Mouse (Mus musculus): ENCODE measurements around the gene Prmt1. TPM values are rescaled to one million over a fixed set of nuclear protein-coding genes. Genes with fewer than 3 reads are reported as not detected.

Gene Prmt1
- polyA plus RNA-seq, 1 experiment from 2014 or later: 206 TPM

- H3K9ac ChIP-seq (replicated peaks; ENCODE audit: low read depth, low read length): no peak overlapping the region
Observed at GRCm38 (mm10) chr7:45004546-45004945, 18.2 kb upstream of the Prmt1 start.

GRCm38 (mm10) chr7:45002440-45002839 lies 16.1 kb upstream of the Prmt1 start:
- H3K4me1 ChIP-seq (ENCODE audit: control insufficient read depth, insufficient read depth, low read length): peaks cover 10% of the 10 kb centered on the region

More at GRCm38 (mm10) chr7:45004546-45004945, 18.2 kb upstream of the Prmt1 start:
- no peaks in the 10 kb centered on the region for H3K9me3 ChIP-seq (ENCODE audit: control insufficient read depth, low read length)
- H3K27me3 ChIP-seq (ENCODE audit: control insufficient read depth, insufficient read depth, low read length): no peaks in the 10 kb centered on the region
- no peaks in the 10 kb centered on the region for H3K4me1 ChIP-seq (ENCODE audit: control insufficient read depth, insufficient read depth, low read length)
- no peak for ATAC-seq (ENCODE audit: low read depth)
- 72% methylated on average over 3 of the region's 3 CpGs for WGBS
- peaks cover 78% of the 10 kb centered on the region for H3K36me3 ChIP-seq (ENCODE audit: control insufficient read depth, insufficient read depth, low read length)
- no peak overlapping the region for H3K4me2 ChIP-seq (ENCODE audit: low read depth, low read length)
- H3K4me3 ChIP-seq (ENCODE audit: low read depth, low read length): no peak overlapping the region
- no peak overlapping the region for H3K27ac ChIP-seq (ENCODE audit: low read depth, low read length)

DNA sequence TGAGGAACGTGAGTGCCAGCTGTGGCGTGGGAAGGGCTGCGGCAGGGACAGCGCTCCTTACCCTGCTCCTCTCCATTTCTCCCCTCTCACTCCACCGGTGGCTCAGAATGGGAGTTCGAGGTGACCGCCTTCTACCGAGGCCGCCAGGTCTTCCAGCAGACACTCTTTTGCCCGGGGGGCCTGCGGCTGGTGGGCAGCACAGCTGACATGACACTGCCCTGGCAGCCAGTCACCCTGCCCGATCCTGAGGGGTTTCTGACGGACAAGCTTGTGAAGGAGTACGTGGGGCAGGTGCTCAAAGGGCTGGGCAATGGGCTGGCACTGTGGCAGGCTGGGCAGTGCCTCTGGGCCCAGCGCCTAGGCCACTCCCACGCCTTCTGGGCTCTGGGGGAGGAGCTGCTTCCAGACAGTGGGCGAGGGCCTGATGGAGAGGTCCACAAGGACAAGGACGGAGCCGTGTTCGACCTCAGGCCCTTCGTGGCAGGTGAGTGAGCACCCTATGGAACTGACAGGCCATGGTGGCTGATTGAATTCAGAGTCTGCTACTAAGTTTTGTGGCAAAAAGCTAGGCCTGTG lies 14.3 kb upstream of the Prmt1 start:
- H3K4me2 ChIP-seq (ENCODE audit: low read depth, low read length): no peak overlapping the region
- ATAC-seq (ENCODE audit: low read depth): no peak
- H3K9me3 ChIP-seq (ENCODE audit: control insufficient read depth, low read length): no peaks in the 10 kb centered on the region
- no peak overlapping the region for H3K9ac ChIP-seq (replicated peaks; ENCODE audit: low read depth, low read length)
- peaks cover 42% of the 10 kb centered on the region for H3K36me3 ChIP-seq (ENCODE audit: control insufficient read depth, insufficient read depth, low read length)
- 82% methylated on average over 20 of the region's 21 CpGs for WGBS
- no peak overlapping the region for H3K4me3 ChIP-seq (ENCODE audit: low read depth, low read length)
- H3K27me3 ChIP-seq (ENCODE audit: control insufficient read depth, insufficient read depth, low read length): no peaks in the 10 kb centered on the region
- H3K4me1 ChIP-seq (ENCODE audit: control insufficient read depth, insufficient read depth, low read length): peaks cover 10% of the 10 kb centered on the region
- H3K27ac ChIP-seq (ENCODE audit: low read depth, low read length): no peak overlapping the region

More at GRCm38 (mm10) chr7:45002440-45002839, 16.1 kb upstream of the Prmt1 start:
- 87% methylated on average over 7 of the region's 7 CpGs for WGBS
- H3K9ac ChIP-seq (replicated peaks; ENCODE audit: low read depth, low read length): no peak overlapping the region
- no peak for ATAC-seq (ENCODE audit: low read depth)
- H3K27ac ChIP-seq (ENCODE audit: low read depth, low read length): no peak overlapping the region
- no peak overlapping the region for H3K4me2 ChIP-seq (ENCODE audit: low read depth, low read length)
- H3K27me3 ChIP-seq (ENCODE audit: control insufficient read depth, insufficient read depth, low read length): no peaks in the 10 kb centered on the region
- H3K9me3 ChIP-seq (ENCODE audit: control insufficient read depth, low read length): no peaks in the 10 kb centered on the region
- peaks cover 60% of the 10 kb centered on the region for H3K36me3 ChIP-seq (ENCODE audit: control insufficient read depth, insufficient read depth, low read length)
- no peak overlapping the region for H3K4me3 ChIP-seq (ENCODE audit: low read depth, low read length)

DNA sequence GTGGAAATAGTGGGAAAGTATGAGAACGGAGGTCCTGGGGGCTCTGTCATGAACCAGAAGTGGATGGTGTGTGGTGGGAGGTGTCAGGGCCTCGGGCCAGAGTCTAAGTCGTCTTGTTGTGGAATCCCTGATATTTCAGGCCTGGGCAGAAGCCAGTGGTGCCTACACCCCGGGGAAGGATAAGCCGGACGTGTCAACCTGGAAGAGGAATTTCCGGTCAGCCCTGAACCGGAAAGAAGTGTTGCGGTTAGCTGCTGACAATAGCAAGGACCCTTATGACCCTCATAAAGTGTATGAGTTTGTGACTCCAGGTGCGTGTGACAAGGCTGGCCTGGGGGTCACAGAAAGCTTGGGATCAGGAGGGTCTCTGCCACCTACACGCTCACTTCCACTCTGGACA lies 13.4 kb upstream of the Prmt1 start:
- Histone ChIP-seq H3K36me3 (ENCODE audit: control insufficient read depth, insufficient read depth, low read length) (peaks cover 34% of the 10 kb centered on the region), H3K4me2 (ENCODE audit: low read depth, low read length) (no peak overlapping the region)
- WGBS: 78% methylated on average over 11 of the region's 11 CpGs

DNA sequence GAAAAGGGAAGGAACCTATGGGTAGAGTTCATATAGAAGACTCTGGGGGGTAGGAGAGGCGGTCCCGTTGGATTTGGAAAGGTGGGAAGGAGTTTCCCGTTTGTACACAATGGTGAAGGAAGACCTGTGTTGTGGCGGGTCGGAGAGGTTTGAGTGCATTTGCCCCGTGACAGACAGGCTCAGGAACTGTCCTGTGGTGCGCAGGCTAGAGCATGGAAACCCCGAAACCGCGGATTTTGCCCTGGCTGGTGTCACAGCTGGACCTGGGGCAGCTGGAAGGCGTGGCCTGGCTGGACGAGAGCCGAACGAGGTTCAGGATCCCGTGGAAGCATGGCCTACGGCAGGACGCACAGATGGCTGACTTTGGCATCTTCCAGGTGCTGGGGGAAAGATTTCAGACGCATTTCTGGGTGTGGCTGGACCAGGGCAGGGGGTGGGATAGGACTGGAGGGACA lies 12.2 kb upstream of the Prmt1 start, which contains the start of gene Bcl2l12:
Gene Bcl2l12 (minus strand): TSS at position 212 of the 455 bp plus-strand sequence.
- Histone ChIP-seq H3K9me3 (ENCODE audit: control insufficient read depth, low read length) (no peaks in the 10 kb centered on the region), H3K27ac (ENCODE audit: low read depth, low read length) (peak within 1 kb of the TSS; percentile 74), H3K4me2 (ENCODE audit: low read depth, low read length) (peak within 1 kb of the TSS; percentile 70), H3K4me3 (ENCODE audit: low read depth, low read length) (peak within 1 kb of the TSS; percentile 59), H3K36me3 (ENCODE audit: control insufficient read depth, insufficient read depth, low read length) (peaks cover 24% of the 10 kb centered on the region), H3K4me1 (ENCODE audit: control insufficient read depth, insufficient read depth, low read length) (peaks cover 10% of the 10 kb centered on the region), H3K27me3 (ENCODE audit: control insufficient read depth, insufficient read depth, low read length) (no peaks in the 10 kb centered on the region), H3K9ac (replicated peaks; ENCODE audit: low read depth, low read length) (peak within 1 kb of the TSS; percentile 62)
- 3% methylated on average over 18 of the region's 18 CpGs for whole genome bisulfite sequencing
- no peak for ATAC-seq (ENCODE audit: low read depth)

More for the DNA sequence above, 13.4 kb upstream of the Prmt1 start:
- Histone ChIP-seq H3K27me3 (ENCODE audit: control insufficient read depth, insufficient read depth, low read length) (no peaks in the 10 kb centered on the region), H3K4me1 (ENCODE audit: control insufficient read depth, insufficient read depth, low read length) (peaks cover 10% of the 10 kb centered on the region), H3K4me3 (ENCODE audit: low read depth, low read length) (no peak overlapping the region), H3K9me3 (ENCODE audit: control insufficient read depth, low read length) (no peaks in the 10 kb centered on the region), H3K9ac (replicated peaks; ENCODE audit: low read depth, low read length) (no peak overlapping the region), H3K27ac (ENCODE audit: low read depth, low read length) (no peak overlapping the region)
- no peak for ATAC-seq (ENCODE audit: low read depth)

GRCm38 (mm10) chr7:44997940-44998428 lies 11.6 kb upstream of the Prmt1 start:
- peak overlapping the region; percentile 70 for H3K4me2 ChIP-seq (ENCODE audit: low read depth, low read length)
- H3K4me1 ChIP-seq (ENCODE audit: control insufficient read depth, insufficient read depth, low read length): peaks cover 10% of the 10 kb centered on the region
- peak overlapping the region; percentile 74 for H3K27ac ChIP-seq (ENCODE audit: low read depth, low read length)
- H3K9me3 ChIP-seq (ENCODE audit: control insufficient read depth, low read length): no peaks in the 10 kb centered on the region
- no peaks in the 10 kb centered on the region for H3K27me3 ChIP-seq (ENCODE audit: control insufficient read depth, insufficient read depth, low read length)
- H3K4me3 ChIP-seq (ENCODE audit: low read depth, low read length): peak overlapping the region; percentile 59
- peak overlapping the region; percentile 62 for H3K9ac ChIP-seq (replicated peaks; ENCODE audit: low read depth, low read length)
- 4% methylated on average over 15 of the region's 15 CpGs for WGBS
- H3K36me3 ChIP-seq (ENCODE audit: control insufficient read depth, insufficient read depth, low read length): peaks cover 19% of the 10 kb centered on the region
- no peak for ATAC-seq (ENCODE audit: low read depth)

- peak; percentile 90 for ATAC-seq (ENCODE audit: low read depth)
- Histone ChIP-seq H3K4me1 (ENCODE audit: control insufficient read depth, insufficient read depth, low read length) (peaks cover 10% of the 10 kb centered on the region), H3K36me3 (ENCODE audit: control insufficient read depth, insufficient read depth, low read length) (peaks cover 14% of the 10 kb centered on the region), H3K27ac (ENCODE audit: low read depth, low read length) (peak within 1 kb of the TSS; percentile 74), H3K9ac (replicated peaks; ENCODE audit: low read depth, low read length) (peak within 1 kb of the TSS; percentile 62), H3K4me3 (ENCODE audit: low read depth, low read length) (peak within 1 kb of the TSS; percentile 59), H3K27me3 (ENCODE audit: control insufficient read depth, insufficient read depth, low read length) (no peaks in the 10 kb centered on the region), H3K9me3 (ENCODE audit: control insufficient read depth, low read length) (no peaks in the 10 kb centered on the region), H3K4me2 (ENCODE audit: low read depth, low read length) (peak within 1 kb of the TSS; percentile 70)
- under 1% methylated on average over 43 of the region's 43 CpGs for WGBS
Observed at GRCm38 (mm10) chr7:44997231-44997939, 11.0 kb upstream of the Prmt1 start, which contains the start of gene Irf3. Irf3 (plus strand) TSS chr7:44997648.

DNA sequence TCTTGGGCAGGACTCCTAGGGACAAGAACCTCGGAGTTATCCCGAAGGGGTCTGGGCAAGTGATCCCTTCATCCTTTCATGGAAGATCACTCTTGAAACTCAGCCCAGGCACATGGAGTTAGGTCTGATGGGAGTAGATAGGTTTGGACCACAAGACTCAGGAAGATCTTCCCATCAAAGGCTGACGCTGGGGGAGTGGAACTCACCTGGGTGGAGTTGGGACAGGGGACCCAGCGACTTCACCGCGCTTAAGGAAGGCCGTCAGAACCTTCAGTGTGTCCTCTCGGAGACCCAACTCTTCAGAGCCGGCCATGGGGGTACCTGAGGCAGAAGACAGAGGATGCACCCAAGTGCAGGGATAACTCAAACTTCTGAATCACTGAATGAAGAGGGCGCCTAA lies 10.3 kb upstream of the Prmt1 start:
- Histone ChIP-seq H3K27me3 (ENCODE audit: control insufficient read depth, insufficient read depth, low read length) (no peaks in the 10 kb centered on the region), H3K27ac (ENCODE audit: low read depth, low read length) (no peak overlapping the region), H3K4me2 (ENCODE audit: low read depth, low read length) (peak overlapping the region; percentile 70), H3K9me3 (ENCODE audit: control insufficient read depth, low read length) (no peaks in the 10 kb centered on the region), H3K9ac (replicated peaks; ENCODE audit: low read depth, low read length) (peak overlapping the region; percentile 1; the same call in 1 of the 2 replicates), H3K4me3 (ENCODE audit: low read depth, low read length) (peak overlapping the region; percentile 59), H3K4me1 (ENCODE audit: control insufficient read depth, insufficient read depth, low read length) (peaks cover 10% of the 10 kb centered on the region), H3K36me3 (ENCODE audit: control insufficient read depth, insufficient read depth, low read length) (peaks cover 7% of the 10 kb centered on the region; the same call in 1 of the 2 replicates)
- ATAC-seq (ENCODE audit: low read depth): no peak
- 18% methylated on average over 10 of the region's 10 CpGs for WGBS

Measured in neural tube, embryonic 14.5 days (tissue).